Mouse (Mus musculus): Measurements from ENCODE around the gene Hist2h2be. TPM values are rescaled to one million over a fixed set of nuclear protein-coding genes. Genes with fewer than 3 reads are reported as not detected.
"Not testable (repeated sequence)": the region's sequence is repeated elsewhere in the genome, so short reads cannot be mapped to it uniquely, and the experiment has no call there.

The Hist2h2be gene
- total RNA-seq (2014; fragmentation: Nextera tagmentation): 2.7 and 4.9 TPM in 2 replicates
- 2.5 TPM in 2 replicates for total RNA-seq (2017)
- polyA plus RNA-seq (2012): 0.24 and 0.33 TPM in 2 replicates

GRCm38 (mm10) chr3:96220765-96221639, at the start of gene Hist2h2be, which contains the start of gene Hist2h2ac:
Gene Hist2h2be, plus strand, starts transcription at chr3:96221119.
Gene Hist2h2ac, minus strand, starts transcription at chr3:96220880.
- TF ChIP-seq POLR2AphosphoS5 (IDR thresholded peaks at IDR 0.05; ENCODE audit: insufficient replicate concordance, low read depth, low read length) (peak; percentile 85; the same call in 1 of the 2 replicates), TAL1 (conservative IDR thresholded peaks at IDR 0.05; ENCODE audit: low read depth, low read length) (no peak)
- ATAC-seq (ENCODE audit: extremely low read depth, insufficient number of reproducible peaks, low FRiP score, poor library complexity, severe bottlenecking) (peak; percentile 71), DNase-seq (ENCODE audit: low spot score) (peak; percentile 89)
- H3K4me3 ChIP-seq (ENCODE audit: low read depth, low read length): peak within 1 kb of the TSS; percentile 76
- H3K9me3 ChIP-seq (replicated peaks): peaks cover 16% of the 10 kb centered on the region
- no peaks in the 10 kb centered on the region for H3K27me3 ChIP-seq (ENCODE audit: insufficient read depth, low read length)
- peaks cover 24% of the 10 kb centered on the region for H3K4me1 ChIP-seq (ENCODE audit: insufficient read depth, low read depth, low read length)
- peaks cover 3% of the 10 kb centered on the region for H3K36me3 ChIP-seq (replicated peaks)

GRCm38 (mm10) chr3:96171583-96172196, 49.2 kb upstream of the Hist2h2be start:
- no peak for DNase-seq (ENCODE audit: low spot score)
- Histone ChIP-seq H3K36me3 (replicated peaks) (peaks cover 59% of the 10 kb centered on the region), H3K27me3 (ENCODE audit: insufficient read depth, low read length) (no peaks in the 10 kb centered on the region), H3K4me3 (ENCODE audit: low read depth, low read length) (peak overlapping the region; percentile 94), H3K4me1 (ENCODE audit: insufficient read depth, low read depth, low read length) (peaks cover 53% of the 10 kb centered on the region), H3K9me3 (replicated peaks) (no peaks in the 10 kb centered on the region)
- no peak for TF ChIP-seq GATA2 (IDR thresholded peaks at IDR 0.05; ENCODE audit: borderline replicate concordance, low read depth, low read length)
- no peak for TF ChIP-seq GATA1 (IDR thresholded peaks at IDR 0.05; ENCODE audit: borderline replicate concordance, low read length)
- TF ChIP-seq POLR2AphosphoS5 (IDR thresholded peaks at IDR 0.05; ENCODE audit: insufficient replicate concordance, low read depth, low read length): no peak
- TF ChIP-seq CTCF (IDR thresholded peaks at IDR 0.05; ENCODE audit: low read depth, low read length): no peak
- no peak; the same call in 1 of the 2 replicates for ATAC-seq (ENCODE audit: extremely low read depth, insufficient number of reproducible peaks, low FRiP score, poor library complexity, severe bottlenecking)

DNA sequence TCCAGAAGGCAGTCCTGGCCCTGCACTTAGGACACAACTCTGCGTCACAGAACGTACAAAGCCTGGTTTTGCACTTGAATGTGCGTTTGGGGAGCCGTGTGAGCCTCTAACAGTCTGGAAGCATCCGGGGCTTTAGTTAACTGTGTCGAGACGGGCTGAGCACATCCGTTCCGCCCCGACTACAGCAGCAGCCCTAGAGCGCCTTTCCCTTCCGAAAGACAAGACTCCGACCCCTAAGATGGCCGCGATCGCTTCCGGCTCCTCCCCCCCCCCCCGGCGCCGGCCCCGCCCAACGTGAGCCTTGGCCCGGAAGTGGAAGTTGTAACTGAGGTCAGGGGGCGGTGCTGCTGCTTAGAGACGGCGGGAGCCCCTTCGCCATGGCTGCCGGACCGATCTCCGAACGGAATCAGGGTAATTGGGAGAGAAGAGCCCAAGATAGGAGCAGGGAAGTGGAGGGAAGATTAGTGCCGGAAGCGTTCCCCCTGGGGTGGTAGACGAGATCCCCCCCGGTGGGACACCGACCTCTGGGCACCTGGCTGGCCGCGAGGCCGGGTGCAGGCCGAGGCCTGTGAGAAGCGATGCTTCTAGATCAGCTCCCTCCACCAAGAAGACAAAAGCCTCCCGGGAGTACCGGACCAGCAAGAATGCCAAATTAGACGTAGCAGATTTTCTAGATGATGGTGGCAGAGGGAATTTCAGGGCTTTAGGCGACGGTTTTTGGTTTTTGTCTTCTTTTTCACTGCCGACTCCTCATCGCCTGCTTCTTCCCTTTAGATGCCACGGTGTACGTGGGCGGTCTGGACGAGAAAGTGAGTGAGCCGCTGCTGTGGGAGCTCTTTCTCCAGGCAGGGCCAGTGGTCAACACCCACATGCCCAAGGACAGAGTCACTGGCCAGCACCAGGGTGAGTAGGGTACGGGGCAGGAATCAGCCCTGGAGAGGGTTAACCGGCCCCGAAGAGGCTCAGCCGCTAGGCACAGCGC, 48.4 kb upstream of the Hist2h2be start, which contains the start of gene Sf3b4:
Gene Sf3b4, plus strand, starts transcription at position 136 of the 982 bp plus-strand sequence.
- Histone ChIP-seq H3K36me3 (replicated peaks) (peaks cover 64% of the 10 kb centered on the region), H3K9me3 (replicated peaks) (no peaks in the 10 kb centered on the region), H3K4me1 (ENCODE audit: insufficient read depth, low read depth, low read length) (peaks cover 54% of the 10 kb centered on the region), H3K4me3 (ENCODE audit: low read depth, low read length) (peak within 1 kb of the TSS; percentile 94), H3K27me3 (ENCODE audit: insufficient read depth, low read length) (no peaks in the 10 kb centered on the region)
- ATAC-seq (ENCODE audit: extremely low read depth, insufficient number of reproducible peaks, low FRiP score, poor library complexity, severe bottlenecking) (peak; percentile 74), DNase-seq (ENCODE audit: low spot score) (peak; percentile 78)
- no peak for TF ChIP-seq GATA2 (IDR thresholded peaks at IDR 0.05; ENCODE audit: borderline replicate concordance, low read depth, low read length)
- TF ChIP-seq POLR2AphosphoS5 (IDR thresholded peaks at IDR 0.05; ENCODE audit: insufficient replicate concordance, low read depth, low read length): no peak
- no peak for TF ChIP-seq CTCF (IDR thresholded peaks at IDR 0.05; ENCODE audit: low read depth, low read length)
- TF ChIP-seq TAL1 (conservative IDR thresholded peaks at IDR 0.05; ENCODE audit: low read depth, low read length): no peak
- TF ChIP-seq GATA1 (IDR thresholded peaks at IDR 0.05; ENCODE audit: borderline replicate concordance, low read length): no peak

DNA sequence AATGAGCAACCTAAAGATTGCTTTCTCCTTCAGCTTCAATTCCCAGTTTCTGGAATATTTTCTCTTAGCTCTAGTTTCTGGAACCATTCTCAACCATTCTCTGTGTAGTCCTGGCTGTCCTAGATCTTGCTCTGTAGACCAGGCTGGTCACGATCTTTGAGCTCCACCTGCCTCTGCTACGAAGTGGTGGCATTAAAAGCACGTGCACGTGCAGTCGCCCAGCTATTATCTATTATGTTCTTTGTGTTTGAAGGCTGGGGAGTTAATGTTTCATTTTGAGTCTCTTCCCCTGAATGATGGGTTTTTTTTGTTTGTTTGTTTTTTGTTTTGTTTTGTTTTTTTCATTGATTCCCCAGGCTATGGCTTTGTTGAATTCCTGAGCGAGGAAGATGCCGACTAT, 47.7 kb upstream of the Hist2h2be start:
- peaks cover 54% of the 10 kb centered on the region for H3K4me1 ChIP-seq (ENCODE audit: insufficient read depth, low read depth, low read length)
- H3K4me3 ChIP-seq (ENCODE audit: low read depth, low read length): peak overlapping the region; percentile 94
- peaks cover 67% of the 10 kb centered on the region for H3K36me3 ChIP-seq (replicated peaks)
- no peak for TF ChIP-seq CTCF (IDR thresholded peaks at IDR 0.05; ENCODE audit: low read depth, low read length)
- TF ChIP-seq GATA2 (IDR thresholded peaks at IDR 0.05; ENCODE audit: borderline replicate concordance, low read depth, low read length): no peak
- no peaks in the 10 kb centered on the region for H3K9me3 ChIP-seq (replicated peaks)
- DNase-seq (ENCODE audit: low spot score) (no peak), ATAC-seq (ENCODE audit: extremely low read depth, insufficient number of reproducible peaks, low FRiP score, poor library complexity, severe bottlenecking) (no peak)
- no peaks in the 10 kb centered on the region for H3K27me3 ChIP-seq (ENCODE audit: insufficient read depth, low read length)

GRCm38 (mm10) chr3:96174042-96174441, 46.9 kb upstream of the Hist2h2be start:
- peak overlapping the region; percentile 71 for H3K4me3 ChIP-seq (ENCODE audit: low read depth, low read length)
- H3K9me3 ChIP-seq (replicated peaks); H3K27me3 ChIP-seq (ENCODE audit: insufficient read depth, low read length); DNase-seq (ENCODE audit: low spot score); ATAC-seq (ENCODE audit: extremely low read depth, insufficient number of reproducible peaks, low FRiP score, poor library complexity, severe bottlenecking): not testable (repeated sequence)
- H3K4me1 ChIP-seq (ENCODE audit: insufficient read depth, low read depth, low read length): peaks cover 51% of the 10 kb centered on the region
- peaks cover 67% of the 10 kb centered on the region for H3K36me3 ChIP-seq (replicated peaks)

DNA sequence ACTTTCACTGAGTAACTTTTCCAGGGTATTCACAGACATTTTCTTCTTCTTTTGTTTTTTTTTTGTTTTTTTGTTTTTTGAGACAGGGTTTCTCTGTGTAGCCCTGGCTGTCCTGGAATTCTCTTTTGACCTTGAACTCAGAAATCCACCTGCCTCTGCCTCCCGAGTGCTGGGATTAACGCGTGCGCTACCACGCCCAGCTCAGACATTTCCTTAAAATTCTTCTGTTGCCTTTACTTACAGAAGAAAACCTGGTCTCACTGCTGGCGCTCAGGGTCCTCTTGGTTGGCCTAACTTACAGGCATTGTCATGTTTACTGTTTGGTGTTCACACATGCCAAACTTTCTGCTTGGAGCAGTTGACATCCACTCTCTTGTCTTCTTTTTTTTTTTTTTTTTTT, 45.7 kb upstream of the Hist2h2be start:
- no peak for ATAC-seq (ENCODE audit: extremely low read depth, insufficient number of reproducible peaks, low FRiP score, poor library complexity, severe bottlenecking)
- H3K27me3 ChIP-seq (ENCODE audit: insufficient read depth, low read length): no peaks in the 10 kb centered on the region
- no peak for DNase-seq (ENCODE audit: low spot score)
- H3K9me3 ChIP-seq (replicated peaks): no peaks in the 10 kb centered on the region
- no peak for TF ChIP-seq CTCF (IDR thresholded peaks at IDR 0.05; ENCODE audit: low read depth, low read length)
- no peak for TF ChIP-seq POLR2AphosphoS5 (IDR thresholded peaks at IDR 0.05; ENCODE audit: insufficient replicate concordance, low read depth, low read length)
- no peak for TF ChIP-seq TAL1 (conservative IDR thresholded peaks at IDR 0.05; ENCODE audit: low read depth, low read length)
- TF ChIP-seq GATA2 (IDR thresholded peaks at IDR 0.05; ENCODE audit: borderline replicate concordance, low read depth, low read length): no peak
- TF ChIP-seq GATA1 (IDR thresholded peaks at IDR 0.05; ENCODE audit: borderline replicate concordance, low read length): no peak
- H3K4me3 ChIP-seq (ENCODE audit: low read depth, low read length): no peak overlapping the region; the same call in 1 of the 2 replicates
- H3K4me1 ChIP-seq (ENCODE audit: insufficient read depth, low read depth, low read length): peaks cover 44% of the 10 kb centered on the region
- peaks cover 62% of the 10 kb centered on the region for H3K36me3 ChIP-seq (replicated peaks)

All from G1E (cell line).